Mouse (Mus musculus): ENCODE data around the gene Fto.

GRCm38 (mm10) chr8:91269374-91269958 lies 43.9 kb upstream of the Fto start:
- TF ChIP-seq CTCF (IDR thresholded peaks at IDR 0.05; ENCODE audit: borderline replicate concordance, extremely low read depth, insufficient read depth, insufficient read length) (no peak), POLR2A (IDR thresholded peaks at IDR 0.05; ENCODE audit: borderline replicate concordance, extremely low read depth, insufficient read depth, insufficient read length, poor library complexity, severe bottlenecking) (no peak)

Data from brain, embryonic 14.5 days (tissue).